Mouse (Mus musculus) G1E (cell line): ENCODE measurements around the gene Fkbp7.

Source experiments
- CTCF ChIP-seq: IDR thresholded peaks from 2 replicates; pipeline ENCODE4 v1.5.1; 2012; ENCODE audit warnings: low read depth, low read length, inconsistent platforms, mixed read lengths
- GATA1 ChIP-seq: IDR thresholded peaks from 2 replicates; pipeline ENCODE4 v1.6.1; 2012; ENCODE audit warnings: borderline replicate concordance, low read length, inconsistent platforms, mixed read lengths
- GATA2 ChIP-seq: IDR thresholded peaks from 2 replicates; pipeline ENCODE4 v1.6.1; 2012; ENCODE audit warnings: low read depth, low read length, inconsistent platforms, borderline replicate concordance
- POLR2AphosphoS5 ChIP-seq: IDR thresholded peaks from 2 replicates; pipeline ENCODE4 v1.6.1; 2012; ENCODE audit warnings: low read depth, low read length, inconsistent platforms; ENCODE audit not compliant: insufficient replicate concordance
- TAL1 ChIP-seq: conservative IDR thresholded peaks from 2 replicates; pipeline ENCODE4 v1.6.1; 2012; ENCODE audit warnings: low read depth, low read length, inconsistent platforms, mixed read lengths

DNA sequence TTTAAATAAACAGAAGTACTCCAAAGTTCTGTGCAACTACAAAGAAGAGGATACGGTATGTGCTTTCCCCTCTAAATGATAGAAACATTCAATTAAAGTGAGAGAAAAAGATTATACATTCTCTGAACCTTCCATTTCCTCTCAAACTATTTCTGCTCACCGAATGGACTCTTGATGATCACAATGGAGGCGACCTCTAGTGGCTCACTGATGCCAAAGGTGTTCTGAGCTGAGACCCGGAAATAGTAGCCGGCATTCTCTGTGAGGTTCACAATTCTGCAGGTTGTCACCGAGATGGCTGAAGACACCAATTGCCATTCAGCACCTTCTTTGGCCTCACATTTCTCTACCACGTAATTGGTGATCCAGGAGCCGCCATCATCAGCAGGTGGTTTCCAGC, 42.1 kb upstream of the Fkbp7 start:
- TF ChIP-seq CTCF, result no peak
- no peak for TF ChIP-seq GATA1
- TF ChIP-seq TAL1, result no peak
- TF ChIP-seq POLR2AphosphoS5, result no peak
- no peak for TF ChIP-seq GATA2
